ENCODE assay signal across 33 mouse cellular contexts in the genomic region with DNA sequence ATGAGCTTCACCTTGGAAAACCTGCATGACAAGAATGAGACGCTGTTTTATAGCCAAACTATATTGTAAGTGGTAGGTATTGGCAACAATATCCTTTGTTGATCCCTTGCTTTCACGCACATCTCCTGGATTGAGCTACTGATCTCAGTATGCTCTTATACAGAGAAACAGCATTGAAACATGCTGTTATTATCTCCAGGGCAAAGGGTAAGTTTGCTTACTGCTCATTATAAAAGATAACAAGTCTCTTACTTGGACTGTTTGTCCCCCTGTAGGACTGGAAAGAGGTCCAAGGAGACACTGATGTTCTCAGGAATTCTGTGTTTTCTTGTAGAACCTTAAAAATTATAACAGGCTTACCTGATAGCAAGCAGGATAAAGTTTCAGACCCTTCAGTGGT. TPM values are rescaled to one million over a fixed set of nuclear protein-coding genes. Genes with fewer than 3 reads are reported as not detected.
DNase-seq lines count a peak whose midpoint lies in the region; ATAC-seq and TF ChIP-seq lines count a peak whose summit lies in the region.
"Had no signal": no experiment of that assay in that cellular context is flagged by ENCODE, and none has a peak within 500 bp of the region (broad histone marks: within the 10 kb centered on the region; RNA-seq: fewer than 3 reads in every experiment).

No protein-coding gene starts in this region.

- H3K9me3 ChIP-seq in liver, embryonic 15.5 days (replicated peaks), result no peaks in the 10 kb centered on the region
- H3K9me3 ChIP-seq in liver, embryonic 12.5 days (replicated peaks), result no peaks in the 10 kb centered on the region
- no peaks in the 10 kb centered on the region for H3K9me3 ChIP-seq in intestine, postnatal 0 days (ENCODE audit: control insufficient read depth)
- H3K9me3 ChIP-seq: embryonic facial prominence, embryonic 10.5 days; embryonic facial prominence, embryonic 15.5 days; heart, embryonic 13.5 days; hindbrain, embryonic 12.5 days; limb, embryonic 13.5 days; neural tube, embryonic 13.5 days had no signal

- peak; percentile 58; the same call in 1 of the 2 replicates for ATAC-seq in liver, embryonic 15.5 days (ENCODE audit: insufficient read depth)
- ATAC-seq in liver, embryonic 12.5 days, result no peak
- ATAC-seq in intestine, postnatal 0 days, result peak; percentile 84
- ATAC-seq: activated CD4-positive, CD25-positive, alpha-beta regulatory T cell, adult 4 months; forebrain, embryonic 14.5 days; hindbrain, postnatal 0 days; midbrain, embryonic 16.5 days had no signal

- no peak overlapping the region for H3K27ac ChIP-seq in liver, embryonic 15.5 days (replicated peaks)
- H3K27ac ChIP-seq in liver, embryonic 12.5 days, result no peak overlapping the region
- peak overlapping the region; percentile 78 for H3K27ac ChIP-seq in embryonic fibroblast, embryonic 13.5 days (ENCODE audit: insufficient read depth, low read length)
- H3K27ac ChIP-seq in intestine, postnatal 0 days (ENCODE audit: low read depth, low read length), result no peak overlapping the region
- H3K27ac ChIP-seq: embryonic facial prominence, embryonic 10.5 days; embryonic facial prominence, embryonic 15.5 days; heart, embryonic 13.5 days; hindbrain, embryonic 12.5 days; hindbrain, postnatal 0 days; left cerebral cortex, adult 2 months; limb, embryonic 13.5 days; neural tube, embryonic 13.5 days had no signal

- 66% methylated on average over 2 of the region's 2 CpGs for WGBS in liver, embryonic 15.5 days (ENCODE audit: insufficient replicate concordance)
- 76% methylated on average over 2 of the region's 2 CpGs for WGBS in liver, embryonic 12.5 days (ENCODE audit: insufficient replicate concordance)
- WGBS in intestine, postnatal 0 days, result 43% methylated on average over 2 of the region's 2 CpGs

- intact Hi-C loops in left cerebral cortex, postnatal 36 days (cut with DNase I), result no loop called here

- no peaks in the 10 kb centered on the region for H3K4me1 ChIP-seq in liver, embryonic 15.5 days (replicated peaks)
- no peaks in the 10 kb centered on the region for H3K4me1 ChIP-seq in liver, embryonic 12.5 days
- peaks cover 9% of the 10 kb centered on the region for H3K4me1 ChIP-seq in embryonic fibroblast, embryonic 13.5 days (ENCODE audit: control insufficient read depth, insufficient read depth, low read length)
- H3K4me1 ChIP-seq in intestine, postnatal 0 days (replicated peaks; ENCODE audit: control insufficient read depth, insufficient read depth, low read length), result no peaks in the 10 kb centered on the region
- H3K4me1 ChIP-seq: embryonic facial prominence, embryonic 10.5 days; embryonic facial prominence, embryonic 15.5 days; hindbrain, embryonic 12.5 days; limb, embryonic 13.5 days had no signal

- no peak for TF ChIP-seq CTCF in embryonic fibroblast, embryonic 13.5 days (IDR thresholded peaks at IDR 0.05; ENCODE audit: borderline replicate concordance, insufficient read depth, low read length)
- no peak for TF ChIP-seq CTCF in intestine, postnatal 0 days (IDR thresholded peaks at IDR 0.05; ENCODE audit: low read depth)

- no peak overlapping the region for H3K4me2 ChIP-seq in liver, embryonic 15.5 days
- H3K4me2 ChIP-seq in liver, embryonic 12.5 days, result no peak overlapping the region
- H3K4me2 ChIP-seq in intestine, postnatal 0 days (replicated peaks; ENCODE audit: low read depth), result no peak overlapping the region
- H3K4me2 ChIP-seq: embryonic facial prominence, embryonic 15.5 days; heart, embryonic 13.5 days; hindbrain, embryonic 12.5 days; limb, embryonic 13.5 days; midbrain, embryonic 11.5 days; neural tube, embryonic 13.5 days had no signal

- no peak for TF ChIP-seq POLR2A in embryonic fibroblast, embryonic 13.5 days (IDR thresholded peaks at IDR 0.05; ENCODE audit: low read depth, low read length)

- H3K36me3 ChIP-seq in liver, embryonic 15.5 days (replicated peaks), result no peaks in the 10 kb centered on the region
- no peaks in the 10 kb centered on the region for H3K36me3 ChIP-seq in liver, embryonic 12.5 days
- no peaks in the 10 kb centered on the region for H3K36me3 ChIP-seq in intestine, postnatal 0 days (ENCODE audit: control insufficient read depth, insufficient read depth)
- H3K36me3 ChIP-seq: embryonic facial prominence, embryonic 10.5 days; embryonic facial prominence, embryonic 15.5 days; heart, embryonic 13.5 days; hindbrain, embryonic 12.5 days; limb, embryonic 13.5 days; neural tube, embryonic 13.5 days had no signal

- peak; percentile 21 for DNase-seq in adipocyte (ENCODE audit: low spot score)
- no peak for DNase-seq in left cerebral cortex, postnatal 36 days (ENCODE audit: low spot score in 2 of 2)
- no peak for DNase-seq in yolk sac, embryonic 10.5 days (ENCODE audit: low spot score)
- DNase-seq: adrenal gland, adult 8-10 months; B cell, adult 2 months; cerebellum, adult 8-10 months; cerebellum, postnatal 25 days; gastrocnemius, postnatal 36 days; kidney, adult 8-10 months; kidney, postnatal 14 days; right cerebral cortex, postnatal 4 days; thymus, adult 2 months; thymus, postnatal 36 days had no signal

- H3K27me3 ChIP-seq in liver, embryonic 15.5 days, result no peaks in the 10 kb centered on the region
- H3K27me3 ChIP-seq in liver, embryonic 12.5 days (replicated peaks), result no peaks in the 10 kb centered on the region
- H3K27me3 ChIP-seq in intestine, postnatal 0 days (replicated peaks; ENCODE audit: control insufficient read depth, insufficient read depth, low read length), result no peaks in the 10 kb centered on the region
- H3K27me3 ChIP-seq: embryonic facial prominence, embryonic 15.5 days; heart, embryonic 13.5 days; hindbrain, embryonic 12.5 days; limb, embryonic 13.5 days; neural tube, embryonic 13.5 days had no signal

- H3K4me3 ChIP-seq in liver, embryonic 15.5 days (replicated peaks), result no peak overlapping the region
- H3K4me3 ChIP-seq in liver, embryonic 12.5 days, result no peak overlapping the region
- no peak overlapping the region for H3K4me3 ChIP-seq in embryonic fibroblast, embryonic 13.5 days (ENCODE audit: insufficient read depth, low read length)
- no peak overlapping the region for H3K4me3 ChIP-seq in intestine, postnatal 0 days (ENCODE audit: low read depth, low read length)
- H3K4me3 ChIP-seq: embryonic facial prominence, embryonic 10.5 days; embryonic facial prominence, embryonic 15.5 days; heart, embryonic 13.5 days; hindbrain, embryonic 12.5 days; left cerebral cortex, adult 2 months; limb, embryonic 13.5 days; neural tube, embryonic 13.5 days had no signal

- H3K9ac ChIP-seq in liver, embryonic 15.5 days, result no peak overlapping the region
- H3K9ac ChIP-seq in liver, embryonic 12.5 days, result no peak overlapping the region
- H3K9ac ChIP-seq in intestine, postnatal 0 days (ENCODE audit: low read depth, low read length), result no peak overlapping the region
- H3K9ac ChIP-seq: embryonic facial prominence, embryonic 15.5 days; heart, embryonic 13.5 days; hindbrain, embryonic 12.5 days; limb, embryonic 13.5 days; neural tube, embryonic 13.5 days had no signal

RNA-seq across cellular contexts. Expression of a gene that starts 41.7 kb away (rescaled TPM):
- polyA plus RNA-seq in liver, embryonic 15.5 days (2015; fragmentation: Nextera tagmentation; extraction: Ambion mirVana), result 44.1 and 47.5 TPM in 2 replicates
- polyA plus RNA-seq in liver, embryonic 12.5 days (2016; fragmentation: Nextera tagmentation; extraction: Ambion mirVana), result 59.7 and 60.5 TPM in 2 replicates
- polyA plus RNA-seq in embryonic fibroblast, embryonic 13.5 days (2011; ENCODE audit: insufficient read length, low read depth, missing spikeins), result 332 and 399 TPM in 2 replicates
- polyA plus RNA-seq in intestine, postnatal 0 days (2015; fragmentation: Nextera tagmentation; extraction: Ambion mirVana), result 50.8 and 62.2 TPM in 2 replicates
- total RNA-seq in left cerebral cortex, postnatal 36 days (2021), result 10 to 100 TPM; 57.7 to 58.9 TPM

RNA-seq across cellular contexts. Expression of a gene that starts 59.7 kb away (rescaled TPM):
- 0.16 and 0.26 TPM in 2 replicates for polyA plus RNA-seq in liver, embryonic 15.5 days (2015; fragmentation: Nextera tagmentation; extraction: Ambion mirVana)
- polyA plus RNA-seq in liver, embryonic 12.5 days (2016; fragmentation: Nextera tagmentation; extraction: Ambion mirVana), result 0.17 and 0.26 TPM in 2 replicates
- 0.30 TPM in 1 of 2 replicates, not detected in the other for polyA plus RNA-seq in embryonic fibroblast, embryonic 13.5 days (2011; ENCODE audit: insufficient read length, low read depth, missing spikeins)
- 0.38 and 0.43 TPM in 2 replicates for polyA plus RNA-seq in intestine, postnatal 0 days (2015; fragmentation: Nextera tagmentation; extraction: Ambion mirVana)
- total RNA-seq in left cerebral cortex, postnatal 36 days (2021), result not detected
- total RNA-seq: gastrocnemius, adult 18-20 months; gastrocnemius, postnatal 36 days; hindbrain, postnatal 0 days; layer of hippocampus, adult 18-20 months; layer of hippocampus, postnatal 14 days; left cerebral cortex, adult 2 months; left cerebral cortex, postnatal 25 days had no signal
- polyA plus RNA-seq: limb, embryonic 13.5 days; neural tube, embryonic 13.5 days had no signal
